Mouse (Mus musculus): ENCODE measurements around the gene Ap3d1. TPM values are rescaled to one million over a fixed set of nuclear protein-coding genes. Genes with fewer than 3 reads are reported as not detected.

The Ap3d1 gene
- polyA plus RNA-seq, 1 experiment from 2014 or later: 80.6 TPM

DNA sequence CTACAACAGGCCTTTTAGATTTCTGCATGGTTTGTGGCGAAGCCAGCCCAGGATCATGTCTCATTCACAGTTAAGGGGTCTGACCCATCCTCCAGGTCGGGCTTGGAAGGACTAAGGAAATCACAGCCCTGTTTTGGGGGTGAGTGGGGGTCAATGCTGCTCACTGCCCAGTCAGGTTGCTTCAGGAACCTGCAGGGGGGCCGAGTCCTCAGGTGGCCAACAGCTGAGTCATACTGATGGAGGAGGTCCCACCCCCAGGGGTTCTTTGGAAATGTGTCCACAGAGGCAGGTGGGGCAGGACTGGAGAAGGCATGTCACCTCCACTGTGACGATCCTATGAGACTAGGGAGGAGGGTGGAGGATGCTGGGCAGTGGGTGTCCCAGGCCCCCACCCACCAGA is 76.6 kb downstream of the Ap3d1 start:
- Histone ChIP-seq H3K27me3 (ENCODE audit: control insufficient read depth, insufficient read depth, low read length) (no peaks in the 10 kb centered on the region), H3K9ac (ENCODE audit: low read depth, low read length) (no peak overlapping the region), H3K9me3 (ENCODE audit: control insufficient read depth, low read length) (no peaks in the 10 kb centered on the region), H3K36me3 (ENCODE audit: control insufficient read depth, insufficient read depth, low read length) (peaks cover 47% of the 10 kb centered on the region), H3K27ac (ENCODE audit: low read depth, low read length) (peak overlapping the region; percentile 18; the same call in 1 of the 2 replicates), H3K4me2 (replicated peaks; ENCODE audit: low read depth, low read length) (no peak overlapping the region), H3K4me1 (ENCODE audit: control insufficient read depth, insufficient read depth, low read length) (peaks cover 36% of the 10 kb centered on the region), H3K4me3 (ENCODE audit: low read length) (no peak overlapping the region)
- WGBS: 52% methylated on average over 4 of the region's 4 CpGs
- no peak for ATAC-seq (ENCODE audit: low FRiP score, low TSS enrichment)

- Histone ChIP-seq H3K9me3 (ENCODE audit: control insufficient read depth, low read length) (no peaks in the 10 kb centered on the region), H3K4me3 (ENCODE audit: low read length) (no peak overlapping the region), H3K4me2 (replicated peaks; ENCODE audit: low read depth, low read length) (peak overlapping the region; percentile 31; the same call in 1 of the 2 replicates), H3K36me3 (ENCODE audit: control insufficient read depth, insufficient read depth, low read length) (peaks cover 42% of the 10 kb centered on the region), H3K27me3 (ENCODE audit: control insufficient read depth, insufficient read depth, low read length) (no peaks in the 10 kb centered on the region), H3K9ac (ENCODE audit: low read depth, low read length) (peak overlapping the region; percentile 42; the same call in 1 of the 2 replicates), H3K27ac (ENCODE audit: low read depth, low read length) (peak overlapping the region; percentile 81), H3K4me1 (ENCODE audit: control insufficient read depth, insufficient read depth, low read length) (peaks cover 36% of the 10 kb centered on the region)
- 6% methylated on average over 10 of the region's 10 CpGs for WGBS
- ATAC-seq (ENCODE audit: low FRiP score, low TSS enrichment): peak; percentile 54
Observed at GRCm38 (mm10) chr10:80665016-80665380, 77.1 kb downstream of the Ap3d1 start.

DNA sequence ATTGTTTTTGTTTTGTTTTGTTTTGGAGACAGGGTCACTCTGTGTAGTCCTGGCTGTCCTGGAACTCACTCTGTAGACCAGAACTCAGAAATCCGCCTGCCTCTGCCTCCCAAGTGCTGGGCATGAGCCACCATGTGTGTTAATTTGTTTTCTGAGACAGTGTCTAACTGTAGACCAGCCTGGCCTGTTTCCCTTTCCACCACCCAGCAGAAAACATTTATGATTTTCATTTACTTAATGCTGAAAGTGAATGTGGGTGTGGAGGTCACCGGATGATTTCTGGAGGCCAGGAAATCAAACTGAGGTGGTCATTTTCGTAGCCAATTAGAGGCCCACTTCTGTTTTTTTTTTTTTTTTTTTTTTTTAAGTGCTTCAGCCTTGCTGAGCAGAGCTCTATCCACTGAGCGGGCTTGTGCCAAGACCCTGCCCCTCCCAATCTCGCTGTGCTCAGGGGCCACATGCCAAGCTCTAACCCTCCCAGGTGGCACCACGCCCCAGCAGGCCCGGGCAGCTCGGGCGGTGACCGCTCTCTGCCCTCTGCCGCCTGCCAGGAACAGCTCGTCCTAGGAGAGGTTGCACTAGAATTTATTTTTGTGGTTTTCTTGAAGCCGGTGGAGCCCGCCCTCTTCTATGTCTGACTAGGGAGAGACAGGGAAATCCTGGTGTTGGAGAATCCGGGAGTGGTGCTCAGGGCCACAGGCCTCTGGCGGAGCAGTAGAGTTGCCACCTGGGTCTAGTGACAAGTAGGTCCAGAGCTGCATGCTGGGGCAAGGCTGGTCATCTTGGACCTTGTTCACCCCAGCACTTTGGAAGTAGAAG is 77.7 kb downstream of the Ap3d1 start:
- Histone ChIP-seq H3K27ac (ENCODE audit: low read depth, low read length) (peak overlapping the region; percentile 81), H3K36me3 (ENCODE audit: control insufficient read depth, insufficient read depth, low read length) (peaks cover 36% of the 10 kb centered on the region), H3K9me3 (ENCODE audit: control insufficient read depth, low read length) (no peaks in the 10 kb centered on the region), H3K4me1 (ENCODE audit: control insufficient read depth, insufficient read depth, low read length) (peaks cover 36% of the 10 kb centered on the region), H3K4me3 (ENCODE audit: low read length) (no peak overlapping the region), H3K4me2 (replicated peaks; ENCODE audit: low read depth, low read length) (peak overlapping the region; percentile 31; the same call in 1 of the 2 replicates), H3K27me3 (ENCODE audit: control insufficient read depth, insufficient read depth, low read length) (no peaks in the 10 kb centered on the region), H3K9ac (ENCODE audit: low read depth, low read length) (peak overlapping the region; percentile 42)
- WGBS: 19% methylated on average over 16 of the region's 16 CpGs
- ATAC-seq (ENCODE audit: low FRiP score, low TSS enrichment): peak; percentile 48

- ATAC-seq (ENCODE audit: low FRiP score, low TSS enrichment): no peak
- WGBS: 20% methylated on average over 5 of the region's 5 CpGs
- peak overlapping the region; percentile 43; the same call in 1 of the 2 replicates for H3K27ac ChIP-seq (ENCODE audit: low read depth, low read length)
Observed at GRCm38 (mm10) chr10:80663485-80664196, 78.4 kb downstream of the Ap3d1 start.

GRCm38 (mm10) chr10:80661149-80661548 is 80.9 kb downstream of the Ap3d1 start:
- no peak overlapping the region for H3K4me3 ChIP-seq (ENCODE audit: low read length)
- WGBS: 37% methylated on average over 5 of the region's 5 CpGs
- no peak overlapping the region for H3K27ac ChIP-seq (ENCODE audit: low read depth, low read length)
- H3K9ac ChIP-seq (ENCODE audit: low read depth, low read length): no peak overlapping the region
- no peak overlapping the region for H3K4me2 ChIP-seq (replicated peaks; ENCODE audit: low read depth, low read length)
- no peak for ATAC-seq (ENCODE audit: low FRiP score, low TSS enrichment)
- H3K4me1 ChIP-seq (ENCODE audit: control insufficient read depth, insufficient read depth, low read length): peaks cover 42% of the 10 kb centered on the region
- peaks cover 4% of the 10 kb centered on the region for H3K36me3 ChIP-seq (ENCODE audit: control insufficient read depth, insufficient read depth, low read length)
- no peaks in the 10 kb centered on the region for H3K27me3 ChIP-seq (ENCODE audit: control insufficient read depth, insufficient read depth, low read length)
- H3K9me3 ChIP-seq (ENCODE audit: control insufficient read depth, low read length): no peaks in the 10 kb centered on the region

More at GRCm38 (mm10) chr10:80663485-80664196, 78.4 kb downstream of the Ap3d1 start:
- no peak overlapping the region for H3K4me3 ChIP-seq (ENCODE audit: low read length)
- no peak overlapping the region for H3K9ac ChIP-seq (ENCODE audit: low read depth, low read length)
- peaks cover 40% of the 10 kb centered on the region for H3K4me1 ChIP-seq (ENCODE audit: control insufficient read depth, insufficient read depth, low read length)
- H3K36me3 ChIP-seq (ENCODE audit: control insufficient read depth, insufficient read depth, low read length): peaks cover 28% of the 10 kb centered on the region
- 0 out of 2 replicates have a peak overlapping the region, but pooled peaks have one; percentile 0 for H3K4me2 ChIP-seq (replicated peaks; ENCODE audit: low read depth, low read length)
- H3K9me3 ChIP-seq (ENCODE audit: control insufficient read depth, low read length): no peaks in the 10 kb centered on the region
- H3K27me3 ChIP-seq (ENCODE audit: control insufficient read depth, insufficient read depth, low read length): no peaks in the 10 kb centered on the region

DNA sequence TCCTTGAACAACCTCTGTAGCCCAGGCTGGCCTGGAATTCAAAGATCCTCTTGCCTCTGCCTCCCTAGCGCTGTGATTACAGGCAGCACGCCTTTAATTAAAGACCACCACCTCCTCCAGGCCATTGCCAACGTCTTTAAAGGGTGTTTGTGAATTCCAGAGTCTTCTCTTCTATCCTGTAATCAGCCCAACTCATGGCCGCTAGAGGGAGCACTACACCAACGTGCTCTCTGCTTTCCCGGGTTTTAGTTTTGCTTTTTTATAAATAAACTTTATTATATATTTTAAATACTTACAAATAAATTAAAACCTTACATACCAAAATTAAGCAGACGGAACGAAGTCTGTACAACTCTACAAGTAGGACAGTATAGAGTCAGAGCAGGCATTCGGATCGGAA is 82.9 kb downstream of the Ap3d1 start:
- Histone ChIP-seq H3K9me3 (ENCODE audit: control insufficient read depth, low read length) (no peaks in the 10 kb centered on the region), H3K4me2 (replicated peaks; ENCODE audit: low read depth, low read length) (peak overlapping the region; percentile 15; the same call in 1 of the 2 replicates), H3K27me3 (ENCODE audit: control insufficient read depth, insufficient read depth, low read length) (no peaks in the 10 kb centered on the region), H3K4me3 (ENCODE audit: low read length) (no peak overlapping the region; the same call in 1 of the 2 replicates), H3K4me1 (ENCODE audit: control insufficient read depth, insufficient read depth, low read length) (peaks cover 35% of the 10 kb centered on the region), H3K27ac (ENCODE audit: low read depth, low read length) (no peak overlapping the region), H3K36me3 (ENCODE audit: control insufficient read depth, insufficient read depth, low read length) (no peaks in the 10 kb centered on the region), H3K9ac (ENCODE audit: low read depth, low read length) (no peak overlapping the region)
- no peak for ATAC-seq (ENCODE audit: low FRiP score, low TSS enrichment)
- 20% methylated on average over 10 of the region's 10 CpGs for WGBS

- H3K9ac ChIP-seq (ENCODE audit: low read depth, low read length): no peak overlapping the region
- no peaks in the 10 kb centered on the region for H3K27me3 ChIP-seq (ENCODE audit: control insufficient read depth, insufficient read depth, low read length)
- H3K9me3 ChIP-seq (ENCODE audit: control insufficient read depth, low read length): no peaks in the 10 kb centered on the region
- no peaks in the 10 kb centered on the region for H3K36me3 ChIP-seq (ENCODE audit: control insufficient read depth, insufficient read depth, low read length)
- peaks cover 31% of the 10 kb centered on the region for H3K4me1 ChIP-seq (ENCODE audit: control insufficient read depth, insufficient read depth, low read length)
- H3K4me3 ChIP-seq (ENCODE audit: low read length): no peak overlapping the region
- peak overlapping the region; percentile 15; the same call in 1 of the 2 replicates for H3K4me2 ChIP-seq (replicated peaks; ENCODE audit: low read depth, low read length)
- 63% methylated on average over 4 of the region's 4 CpGs for WGBS
- no peak for ATAC-seq (ENCODE audit: low FRiP score, low TSS enrichment)
- no peak overlapping the region for H3K27ac ChIP-seq (ENCODE audit: low read depth, low read length)
Observed at GRCm38 (mm10) chr10:80658841-80659202, 83.2 kb downstream of the Ap3d1 start.

GRCm38 (mm10) chr10:80658194-80658840 is 83.7 kb downstream of the Ap3d1 start:
- no peak for ATAC-seq (ENCODE audit: low FRiP score, low TSS enrichment)
- 87% methylated on average over 14 of the region's 14 CpGs for WGBS
- Histone ChIP-seq H3K27me3 (ENCODE audit: control insufficient read depth, insufficient read depth, low read length) (no peaks in the 10 kb centered on the region), H3K36me3 (ENCODE audit: control insufficient read depth, insufficient read depth, low read length) (no peaks in the 10 kb centered on the region), H3K9ac (ENCODE audit: low read depth, low read length) (no peak overlapping the region), H3K9me3 (ENCODE audit: control insufficient read depth, low read length) (no peaks in the 10 kb centered on the region), H3K4me3 (ENCODE audit: low read length) (no peak overlapping the region), H3K4me1 (ENCODE audit: control insufficient read depth, insufficient read depth, low read length) (peaks cover 26% of the 10 kb centered on the region), H3K27ac (ENCODE audit: low read depth, low read length) (no peak overlapping the region), H3K4me2 (replicated peaks; ENCODE audit: low read depth, low read length) (no peak overlapping the region)
